Mouse (Mus musculus) lung, embryonic 15.5 days (tissue): Measurements from ENCODE around the gene Gm15093. TPM values are rescaled to one million over a fixed set of nuclear protein-coding genes. Genes with fewer than 3 reads are reported as not detected.
"Not testable (repeated sequence)": the region's sequence is repeated elsewhere in the genome, so short reads cannot be mapped to it uniquely, and the experiment has no call there.

ENCODE experiments used
- ATAC-seq: fragments of 200-750 bp; cut with Nextera tagmentation; 2 replicates; pipeline ENCODE4 v1.8.0; 2017; ENCODE audit warnings: moderate number of reproducible peaks, borderline replicate concordance; ENCODE audit not compliant: low FRiP score, low TSS enrichment; ENCODE audit errors: extremely low read depth
- H3K27ac ChIP-seq: fragments of 300-500 bp; sonication (generic); 2 replicates; pipeline ENCODE4 v1.5.1; 2015; ENCODE audit warnings: moderate library complexity, mild to moderate bottlenecking, inconsistent platforms
- H3K27me3 ChIP-seq: fragments of 300-500 bp; sonication (generic); 2 replicates; pipeline ENCODE4 v1.6.1; 2015; ENCODE audit warnings: inconsistent platforms
- H3K36me3 ChIP-seq: fragments of 300-500 bp; sonication (generic); 2 replicates; pipeline ENCODE4 v1.6.1; 2015; ENCODE audit warnings: inconsistent platforms
- H3K4me1 ChIP-seq: fragments of 300-500 bp; sonication (generic); 2 replicates; pipeline ENCODE4 v1.6.1; 2015; ENCODE audit warnings: inconsistent platforms
- H3K4me2 ChIP-seq: fragments of 300-500 bp; sonication (generic); 2 replicates; pipeline ENCODE4 v1.6.1; 2015; ENCODE audit warnings: inconsistent platforms, mild to moderate bottlenecking, moderate library complexity
- H3K4me3 ChIP-seq: fragments of 300-500 bp; sonication (generic); 2 replicates; pipeline ENCODE4 v1.5.1; 2015; ENCODE audit warnings: mild to moderate bottlenecking, inconsistent platforms
- H3K9ac ChIP-seq: fragments of 300-500 bp; sonication (generic); 2 replicates; pipeline ENCODE4 v1.6.1; 2015; ENCODE audit warnings: inconsistent platforms
- H3K9me3 ChIP-seq: fragments of 300-500 bp; sonication (generic); 2 replicates; pipeline ENCODE4 v1.6.1; 2016; ENCODE audit warnings: inconsistent platforms
- WGBS: fragments of 180-500 bp; shearing (Covaris S2); methylation state at CpG from one replicate; pipeline ENCODE4 v1.1.7; 2015; 5-methylcytosine and 5-hydroxymethylcytosine counted together
- polyA plus RNA-seq: library from polyadenylated mRNA; unstranded; fragments of >200 nt; fragmentation: Nextera tagmentation; extraction: Ambion mirVana; gene quantifications from 2 replicates; pipeline ENCODE4 v1.2.1, GENCODE M21; 2015

Gene Gm15093
- not detected in 2 replicates for polyA plus RNA-seq

DNA sequence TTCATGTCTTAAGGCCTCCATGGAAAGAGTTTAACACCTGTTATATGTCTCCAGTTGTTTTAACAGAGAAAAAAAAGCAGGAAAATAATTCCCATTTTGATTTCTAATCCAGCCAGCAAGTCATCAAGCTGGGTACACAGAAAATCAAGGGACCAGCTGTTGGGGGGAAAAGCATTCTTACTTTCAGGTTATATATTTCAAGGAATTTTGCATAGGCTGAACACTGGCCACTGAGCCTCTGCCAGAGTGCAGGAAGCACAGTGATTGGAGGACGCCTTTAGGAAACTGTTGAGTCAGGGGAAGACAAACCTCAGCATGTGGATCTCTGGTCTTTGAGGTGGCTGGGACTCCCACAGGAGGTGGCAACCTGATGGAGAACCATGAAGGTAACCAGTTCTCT is at the start of gene Gm15093:
TSS of gene Gm15093 (plus strand) at position 301 of the 400 bp plus-strand sequence.
- not testable (repeated sequence) for H3K9me3 ChIP-seq, H3K4me3 ChIP-seq, H3K36me3 ChIP-seq, H3K4me2 ChIP-seq, H3K4me1 ChIP-seq, ATAC-seq, H3K27me3 ChIP-seq, H3K9ac ChIP-seq, H3K27ac ChIP-seq
- no CpG with 5 or more reads among the region's 1 CpGs for WGBS

Other genes with a start within 250 kb of the Gm15093 start
- not detected in 2 replicates for gene Ott, start 198.1 kb upstream of the Gm15093 start, polyA plus RNA-seq
- not detected in 2 replicates for gene Gm15085, start 175.2 kb downstream of the Gm15093 start, polyA plus RNA-seq